Mouse (Mus musculus): ENCODE results near the gene Arfgef3.

DNA sequence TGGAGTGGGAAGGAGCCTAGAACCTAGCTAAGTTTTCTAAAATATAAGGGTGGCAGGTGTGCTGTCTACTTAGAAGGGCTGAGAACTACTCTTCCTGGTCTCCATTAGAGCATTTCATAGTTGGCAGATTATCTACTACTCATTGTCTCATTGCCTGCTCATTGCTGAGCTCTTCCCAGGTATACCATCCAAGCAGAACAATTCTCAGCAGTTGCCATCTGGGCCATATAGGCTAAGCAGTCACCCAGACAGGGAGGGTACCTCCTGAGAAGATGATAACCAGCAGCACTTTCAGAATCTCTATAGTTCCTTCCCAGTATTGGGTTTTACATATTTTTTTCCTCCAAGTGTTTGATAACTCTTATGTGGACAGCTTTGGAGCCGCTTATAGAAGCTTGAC, 86.2 kb downstream of the Arfgef3 start:
- TF ChIP-seq POLR2A (IDR thresholded peaks at IDR 0.05; ENCODE audit: borderline replicate concordance, extremely low read depth, low read depth, low read length) (no peak), CTCF (IDR thresholded peaks at IDR 0.05; ENCODE audit: insufficient read depth, low read length) (no peak)

Measured in lung, adult 2 months (tissue).